Mouse (Mus musculus): ENCODE results near the gene Specc1l. TPM values are rescaled to one million over a fixed set of nuclear protein-coding genes. Genes with fewer than 3 reads are reported as not detected.

Gene Specc1l
- total and polyA plus RNA-seq, 2 experiments from 2014 or later, result 23.6 to 37.5 TPM

DNA sequence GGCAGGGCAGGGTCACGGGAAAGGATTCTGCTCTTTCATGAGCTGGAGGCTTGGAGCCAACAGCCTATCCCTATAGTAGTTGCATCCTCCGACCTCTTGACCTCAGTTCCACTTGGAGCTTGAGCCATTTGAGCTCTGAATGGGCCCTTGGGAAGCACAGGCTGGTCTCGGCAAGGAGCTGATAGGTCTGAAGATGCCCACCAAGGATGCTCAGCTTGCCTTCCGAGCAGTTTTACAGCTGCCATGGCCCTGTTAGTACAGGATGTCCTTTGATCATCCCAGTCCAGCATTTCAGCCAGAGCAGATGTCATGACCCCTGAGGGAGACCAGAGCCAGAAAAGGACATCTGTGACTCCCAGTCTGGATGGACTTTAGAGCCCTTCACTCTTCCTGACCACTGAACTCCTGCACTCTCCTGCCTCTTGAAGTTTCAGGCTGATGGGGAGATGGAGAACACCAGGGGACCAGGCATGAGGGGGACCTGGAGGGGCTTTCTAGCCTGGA, 116.4 kb downstream of the Specc1l start:
- ATAC-seq (ENCODE audit: low FRiP score) (no peak), DNase-seq (ENCODE audit: low spot score) (no peak)
- no peak overlapping the region for H3K4me2 ChIP-seq (ENCODE audit: low read depth, low read length, poor library complexity, severe bottlenecking)
- H3K9ac ChIP-seq (replicated peaks; ENCODE audit: low read length, poor library complexity, severe bottlenecking), result no peak overlapping the region
- no peaks in the 10 kb centered on the region for H3K36me3 ChIP-seq (ENCODE audit: insufficient read depth, low read length)
- no peak overlapping the region for H3K4me3 ChIP-seq (ENCODE audit: low read depth, low read length)
- no peaks in the 10 kb centered on the region for H3K9me3 ChIP-seq (ENCODE audit: low read length)
- TF ChIP-seq CTCF (IDR thresholded peaks at IDR 0.05), result no peak
- no peak overlapping the region; the same call in 1 of the 2 replicates for H3K27ac ChIP-seq (ENCODE audit: low read depth, low read length)
- 39% methylated on average over 4 of the region's 4 CpGs for WGBS
- H3K27me3 ChIP-seq (ENCODE audit: insufficient read depth, low read length), result no peaks in the 10 kb centered on the region
- no peaks in the 10 kb centered on the region for H3K4me1 ChIP-seq (ENCODE audit: insufficient read depth, low read length)

DNA sequence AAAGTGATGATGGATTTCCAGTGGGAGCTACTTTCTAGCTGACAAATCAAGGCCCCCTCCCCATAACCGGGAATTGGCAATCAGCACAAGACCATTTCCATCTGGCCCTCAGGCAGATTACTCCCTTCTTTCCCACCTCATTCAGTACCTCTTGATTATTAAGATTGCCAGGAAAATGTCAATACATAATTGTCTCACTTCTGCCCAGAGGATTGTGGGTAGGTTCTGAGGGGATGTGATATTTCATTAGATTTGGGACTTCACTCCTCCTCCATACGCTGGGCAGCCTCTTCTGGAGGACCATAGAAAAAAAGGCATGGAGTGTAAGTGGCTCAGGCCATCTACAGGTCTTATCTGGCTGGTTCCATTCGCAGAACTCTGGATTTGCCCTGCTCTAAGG, 120.4 kb downstream of the Specc1l start:
- DNase-seq (ENCODE audit: low spot score), result no peak
- Histone ChIP-seq H3K4me1 (ENCODE audit: insufficient read depth, low read length) (no peaks in the 10 kb centered on the region), H3K27me3 (ENCODE audit: insufficient read depth, low read length) (no peaks in the 10 kb centered on the region), H3K36me3 (ENCODE audit: insufficient read depth, low read length) (no peaks in the 10 kb centered on the region), H3K27ac (ENCODE audit: low read depth, low read length) (no peak overlapping the region), H3K4me2 (ENCODE audit: low read depth, low read length, poor library complexity, severe bottlenecking) (no peak overlapping the region), H3K9ac (replicated peaks; ENCODE audit: low read length, poor library complexity, severe bottlenecking) (no peak overlapping the region), H3K9me3 (ENCODE audit: low read length) (no peaks in the 10 kb centered on the region), H3K4me3 (ENCODE audit: low read depth, low read length) (no peak overlapping the region)
- TF ChIP-seq CTCF (IDR thresholded peaks at IDR 0.05), result no peak
- WGBS, result 86% methylated on average over 3 of the region's 3 CpGs
- ATAC-seq (ENCODE audit: low FRiP score), result no peak

DNA sequence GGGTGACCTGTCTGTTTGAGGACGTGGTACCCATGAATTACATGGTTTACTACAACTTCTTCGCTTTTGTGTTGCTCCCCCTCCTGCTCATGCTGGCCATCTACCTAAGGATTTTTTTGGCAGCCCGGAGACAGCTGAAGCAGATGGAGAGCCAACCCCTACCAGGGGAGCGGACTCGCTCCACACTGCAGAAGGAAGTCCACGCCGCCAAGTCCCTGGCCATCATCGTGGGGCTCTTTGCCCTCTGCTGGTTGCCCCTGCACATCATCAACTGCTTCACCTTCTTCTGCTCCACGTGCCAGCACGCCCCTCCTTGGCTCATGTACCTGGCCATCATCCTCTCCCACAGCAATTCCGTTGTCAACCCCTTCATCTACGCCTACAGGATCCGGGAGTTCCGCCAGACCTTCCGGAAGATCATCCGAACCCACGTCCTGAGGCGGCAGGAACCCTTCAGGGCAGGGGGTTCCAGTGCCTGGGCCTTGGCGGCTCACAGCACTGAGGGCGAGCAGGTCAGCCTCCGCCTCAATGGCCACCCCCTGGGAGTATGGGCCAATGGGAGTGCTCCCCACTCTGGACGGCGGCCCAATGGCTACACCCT, 121.4 kb downstream of the Specc1l start:
- Histone ChIP-seq H3K4me1 (ENCODE audit: insufficient read depth, low read length) (no peaks in the 10 kb centered on the region), H3K36me3 (ENCODE audit: insufficient read depth, low read length) (no peaks in the 10 kb centered on the region), H3K4me3 (ENCODE audit: low read depth, low read length) (no peak overlapping the region), H3K9ac (replicated peaks; ENCODE audit: low read length, poor library complexity, severe bottlenecking) (no peak overlapping the region), H3K4me2 (ENCODE audit: low read depth, low read length, poor library complexity, severe bottlenecking) (no peak overlapping the region), H3K9me3 (ENCODE audit: low read length) (no peaks in the 10 kb centered on the region), H3K27me3 (ENCODE audit: insufficient read depth, low read length) (no peaks in the 10 kb centered on the region), H3K27ac (ENCODE audit: low read depth, low read length) (no peak overlapping the region)
- DNase-seq (ENCODE audit: low spot score) (no peak), ATAC-seq (ENCODE audit: low FRiP score) (no peak)
- 94% methylated on average over 23 of the region's 23 CpGs for WGBS
- TF ChIP-seq CTCF (IDR thresholded peaks at IDR 0.05), result no peak

DNA sequence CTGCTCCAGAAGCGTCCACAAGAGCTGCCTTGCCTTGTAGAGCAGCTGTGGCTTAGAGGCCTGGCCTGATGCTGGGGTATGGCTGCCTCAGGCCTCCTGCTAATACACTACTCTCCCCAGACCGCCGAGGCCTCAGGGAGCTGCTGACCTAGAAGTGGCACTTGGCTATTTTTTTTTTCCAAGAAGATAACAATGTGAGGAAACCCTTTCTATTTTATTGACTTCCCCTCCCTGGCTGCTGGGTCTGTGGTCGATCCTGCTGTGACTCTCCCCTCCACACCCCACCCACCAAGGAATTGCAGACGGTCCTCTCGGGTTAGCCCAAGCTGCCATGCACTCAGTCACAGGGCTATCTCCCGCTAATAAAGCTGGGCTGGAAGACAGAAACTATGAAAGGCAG, 122.3 kb downstream of the Specc1l start:
- no peak for TF ChIP-seq CTCF (IDR thresholded peaks at IDR 0.05)
- WGBS, result 82% methylated on average over 7 of the region's 7 CpGs
- no peak for ATAC-seq (ENCODE audit: low FRiP score)
- H3K36me3 ChIP-seq (ENCODE audit: insufficient read depth, low read length), result no peaks in the 10 kb centered on the region
- no peak overlapping the region for H3K9ac ChIP-seq (replicated peaks; ENCODE audit: low read length, poor library complexity, severe bottlenecking)
- no peaks in the 10 kb centered on the region for H3K27me3 ChIP-seq (ENCODE audit: insufficient read depth, low read length)
- H3K9me3 ChIP-seq (ENCODE audit: low read length), result no peaks in the 10 kb centered on the region
- no peak for DNase-seq (ENCODE audit: low spot score)
- H3K4me2 ChIP-seq (ENCODE audit: low read depth, low read length, poor library complexity, severe bottlenecking), result no peak overlapping the region
- no peak overlapping the region for H3K27ac ChIP-seq (ENCODE audit: low read depth, low read length)
- H3K4me1 ChIP-seq (ENCODE audit: insufficient read depth, low read length), result no peaks in the 10 kb centered on the region
- no peak overlapping the region for H3K4me3 ChIP-seq (ENCODE audit: low read depth, low read length)

DNA sequence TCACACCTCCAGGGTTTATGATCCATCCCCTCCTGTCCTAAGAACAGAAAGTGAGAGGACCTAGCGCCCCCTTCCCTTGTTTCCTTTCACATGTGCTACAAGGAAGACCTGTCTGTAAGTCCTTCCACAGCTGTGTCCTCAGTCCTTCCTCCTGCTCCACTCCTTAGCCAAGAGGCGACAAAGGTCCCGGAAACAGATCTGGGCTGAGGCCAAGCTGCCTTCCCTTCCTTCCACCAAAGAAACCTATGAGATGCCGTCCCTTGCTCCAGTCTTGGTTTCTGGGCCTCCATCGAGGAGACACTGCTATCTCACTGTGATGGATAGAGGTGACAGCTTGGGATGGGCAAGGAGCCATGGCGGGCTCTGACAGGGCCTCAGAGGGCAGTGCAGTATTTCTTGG, 123.2 kb downstream of the Specc1l start:
- DNase-seq (ENCODE audit: low spot score), result no peak

DNA sequence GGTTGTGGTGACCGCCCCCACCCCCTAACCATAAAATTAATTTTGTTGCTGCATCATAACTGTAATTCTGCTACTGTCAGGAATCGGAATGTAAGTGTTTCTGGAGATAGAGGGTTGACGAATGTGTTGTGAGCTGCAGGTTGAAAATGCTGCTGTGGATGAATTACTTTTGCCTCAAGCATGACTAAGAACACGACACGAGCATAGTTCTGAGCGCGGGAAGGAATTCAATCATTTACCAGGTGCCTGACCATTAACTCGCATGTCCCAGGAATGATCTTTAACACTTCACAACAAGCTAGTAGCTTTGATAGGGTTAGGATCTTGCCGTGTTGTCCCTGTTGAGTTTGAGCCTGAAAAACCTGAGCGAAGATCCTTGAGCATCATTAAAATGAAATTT, 125.4 kb downstream of the Specc1l start:
- Histone ChIP-seq H3K9ac (replicated peaks; ENCODE audit: low read length, poor library complexity, severe bottlenecking) (no peak overlapping the region), H3K4me3 (ENCODE audit: low read depth, low read length) (no peak overlapping the region), H3K27me3 (ENCODE audit: insufficient read depth, low read length) (no peaks in the 10 kb centered on the region), H3K27ac (ENCODE audit: low read depth, low read length) (no peak overlapping the region), H3K4me2 (ENCODE audit: low read depth, low read length, poor library complexity, severe bottlenecking) (no peak overlapping the region), H3K4me1 (ENCODE audit: insufficient read depth, low read length) (no peaks in the 10 kb centered on the region), H3K36me3 (ENCODE audit: insufficient read depth, low read length) (no peaks in the 10 kb centered on the region), H3K9me3 (ENCODE audit: low read length) (no peaks in the 10 kb centered on the region)
- DNase-seq (ENCODE audit: low spot score), result no peak
- no peak for TF ChIP-seq CTCF (IDR thresholded peaks at IDR 0.05)
- ATAC-seq (ENCODE audit: low FRiP score), result no peak
- 73% methylated on average over 10 of the region's 10 CpGs for WGBS

More for the DNA sequence above, 123.2 kb downstream of the Specc1l start:
- Histone ChIP-seq H3K36me3 (ENCODE audit: insufficient read depth, low read length) (no peaks in the 10 kb centered on the region), H3K27me3 (ENCODE audit: insufficient read depth, low read length) (no peaks in the 10 kb centered on the region), H3K27ac (ENCODE audit: low read depth, low read length) (no peak overlapping the region), H3K4me1 (ENCODE audit: insufficient read depth, low read length) (no peaks in the 10 kb centered on the region), H3K4me2 (ENCODE audit: low read depth, low read length, poor library complexity, severe bottlenecking) (no peak overlapping the region), H3K4me3 (ENCODE audit: low read depth, low read length) (no peak overlapping the region), H3K9me3 (ENCODE audit: low read length) (no peaks in the 10 kb centered on the region), H3K9ac (replicated peaks; ENCODE audit: low read length, poor library complexity, severe bottlenecking) (no peak overlapping the region)
- WGBS, result 86% methylated on average over 6 of the region's 6 CpGs
- ATAC-seq (ENCODE audit: low FRiP score), result no peak
- no peak for TF ChIP-seq CTCF (IDR thresholded peaks at IDR 0.05)
